Mouse (Mus musculus) CH12.LX (cell line): ENCODE measurements at regions not wholly inside any gene's neighbourhood (a gene's known extent, or its start where the extent isn't known, plus 50 kb on each side); places are given as distances from the start of the nearest gene placed in this dataset.

Source experiments
- DNase-seq: peaks from one replicate; pipeline ENCODE4 v3.0.0-alpha.2; 2013; ENCODE audit errors: extremely low read depth
- H3K27ac ChIP-seq: 2 replicates; pipeline ENCODE4 v1.5.1; 2012; ENCODE audit warnings: low read depth, mild to moderate bottlenecking, control low read depth, moderate library complexity; ENCODE audit not compliant: insufficient read depth
- H3K27me3 ChIP-seq: replicated peaks from 2 replicates; pipeline ENCODE3; 2012; ENCODE audit warnings: inconsistent platforms
- H3K36me3 ChIP-seq, 2 experiments: replicated peaks in 1 of 2; 2 replicates each; pipeline versions ENCODE3 to v1.6.1; 2012; ENCODE audit warnings: inconsistent platforms in 1 of 2, low read length in 1 of 2, mild to moderate bottlenecking in 1 of 2, mixed read lengths in 1 of 2, moderate library complexity in 1 of 2; ENCODE audit not compliant: control insufficient read depth in 1 of 2, insufficient read depth in 1 of 2
- H3K4me1 ChIP-seq, 2 experiments: 2 replicates each; pipeline ENCODE4 v1.6.1; 2012; ENCODE audit warnings: inconsistent platforms in 1 of 2, moderate library complexity in 1 of 2; ENCODE audit not compliant: insufficient read depth in 2 of 2, control insufficient read depth in 1 of 2
- H3K4me2 ChIP-seq: 2 replicates; pipeline ENCODE4 v1.6.1; 2012; ENCODE audit warnings: low read depth, mild to moderate bottlenecking, control low read depth; ENCODE audit not compliant: poor library complexity, insufficient read depth, severe bottlenecking
- H3K4me3 ChIP-seq, 3 experiments: fragments of 150-350 bp in 1 of 3; sonication (generic) in 1 of 3; replicated peaks in 1 of 3; 2 replicates each; pipeline versions ENCODE3 to v1.5.1; 2011 to 2012; ENCODE audit warnings: low read depth in 2 of 3, low read length in 2 of 3, mild to moderate bottlenecking in 2 of 3, moderate library complexity in 2 of 3, control low read depth in 1 of 3, improper control_type of control experiment in 1 of 3, inconsistent platforms in 1 of 3, mixed read lengths in 1 of 3; ENCODE audit not compliant: poor library complexity in 1 of 3
- H3K79me2 ChIP-seq: replicated peaks from 2 replicates; pipeline ENCODE4 v1.6.1; 2012; ENCODE audit warnings: mild to moderate bottlenecking, moderate library complexity; ENCODE audit not compliant: control insufficient read depth, poor library complexity, insufficient read depth, severe bottlenecking; ENCODE audit errors: extremely low read depth
- H3K9ac ChIP-seq: 2 replicates; pipeline ENCODE4 v1.6.1; 2012; ENCODE audit warnings: low read depth, mild to moderate bottlenecking, control low read depth, moderate library complexity; ENCODE audit not compliant: insufficient read depth
- H3K9me3 ChIP-seq: replicated peaks from 2 replicates; pipeline ENCODE3; 2012; ENCODE audit warnings: low read length, inconsistent platforms, mixed read lengths
- CHD1 ChIP-seq: IDR thresholded peaks from 2 replicates; pipeline ENCODE4 v1.6.1; 2012; ENCODE audit warnings: low read depth, low read length, improper control_type of control experiment, inconsistent platforms
- CHD2 ChIP-seq: IDR thresholded peaks from 2 replicates; pipeline ENCODE4 v1.6.1; 2011; ENCODE audit warnings: low read length, improper control_type of control experiment
- CTCF ChIP-seq, 2 experiments: IDR thresholded peaks in 1 of 2; conservative IDR thresholded peaks in 1 of 2; 2 replicates each; pipeline ENCODE4 v1.5.1; 2011 to 2012; ENCODE audit warnings: low read depth in 2 of 2, low read length in 2 of 2, improper control_type of control experiment in 1 of 2, inconsistent platforms in 1 of 2, mild to moderate bottlenecking in 1 of 2, moderate library complexity in 1 of 2
- EP300 ChIP-seq: IDR thresholded peaks from 2 replicates; pipeline ENCODE4 v1.6.1; 2011; ENCODE audit warnings: low read length, improper control_type of control experiment
- ETS1 ChIP-seq: conservative IDR thresholded peaks from 2 replicates; pipeline ENCODE4 v1.6.1; 2012; ENCODE audit warnings: low read depth, mild to moderate bottlenecking, inconsistent platforms, low read length, improper control_type of control experiment, moderate library complexity
- GABPA ChIP-seq: IDR thresholded peaks from 2 replicates; pipeline ENCODE4 v1.6.1; 2012; ENCODE audit warnings: low read depth, low read length, improper control_type of control experiment, inconsistent platforms; ENCODE audit not compliant: insufficient replicate concordance
- MAFK ChIP-seq: IDR thresholded peaks from 2 replicates; pipeline ENCODE4 v1.6.1; 2011; ENCODE audit warnings: low read length, improper control_type of control experiment; ENCODE audit not compliant: insufficient replicate concordance
- MAX ChIP-seq: IDR thresholded peaks from 2 replicates; pipeline ENCODE4 v1.6.1; 2011; ENCODE audit warnings: low read length, improper control_type of control experiment
- MEF2A ChIP-seq: IDR thresholded peaks from 2 replicates; pipeline ENCODE4 v1.6.1; 2014; ENCODE audit warnings: low read depth, mild to moderate bottlenecking, inconsistent platforms, low read length, improper control_type of control experiment, borderline replicate concordance
- PAX5 ChIP-seq: IDR thresholded peaks from 2 replicates; pipeline ENCODE4 v1.6.1; 2012; ENCODE audit warnings: low read length, inconsistent platforms, mixed read lengths
- POLR2AphosphoS2 ChIP-seq: IDR thresholded peaks from 2 replicates; pipeline ENCODE4 v1.6.1; 2011; ENCODE audit warnings: low read depth, low read length, improper control_type of control experiment
- RAD21 ChIP-seq: IDR thresholded peaks from 2 replicates; pipeline ENCODE4 v1.6.1; 2011; ENCODE audit warnings: low read depth, mild to moderate bottlenecking, low read length, improper control_type of control experiment, moderate library complexity
- RCOR1 ChIP-seq: conservative IDR thresholded peaks from 2 replicates; pipeline ENCODE4 v1.6.1; 2012; ENCODE audit warnings: low read depth, mild to moderate bottlenecking, inconsistent platforms, low read length, improper control_type of control experiment
- SMC3 ChIP-seq: IDR thresholded peaks from 2 replicates; pipeline ENCODE4 v1.6.1; 2011; ENCODE audit warnings: low read depth, low read length, improper control_type of control experiment
- TBP ChIP-seq: conservative IDR thresholded peaks from 2 replicates; pipeline ENCODE4 v1.6.1; 2011; ENCODE audit warnings: low read depth, low read length, improper control_type of control experiment
- USF2 ChIP-seq: conservative IDR thresholded peaks from 2 replicates; pipeline ENCODE4 v1.6.1; 2011; ENCODE audit warnings: low read depth, low read length, improper control_type of control experiment
- dilution Hi-C: fragments of 300-500 bp; cut with MboI; formaldehyde crosslinking; loops from 2 replicates; pipeline ENCODE4 v1.14.3; 2020; ENCODE audit warnings: low sequenced_read_pairs; ENCODE audit not compliant: extremely low pct_unique_long_range_greater_than_20kb, extremely low pct_ligation_motif_present
- in situ Hi-C: fragments of 300-500 bp; cut with MboI; formaldehyde crosslinking; loops from 3 replicates; pipeline ENCODE4 v1.14.3; 2019; ENCODE audit warnings: low sequenced_read_pairs, low pct_ligation_motif_present, low pct_unique_long_range_greater_than_20kb, mixed read lengths

DNA sequence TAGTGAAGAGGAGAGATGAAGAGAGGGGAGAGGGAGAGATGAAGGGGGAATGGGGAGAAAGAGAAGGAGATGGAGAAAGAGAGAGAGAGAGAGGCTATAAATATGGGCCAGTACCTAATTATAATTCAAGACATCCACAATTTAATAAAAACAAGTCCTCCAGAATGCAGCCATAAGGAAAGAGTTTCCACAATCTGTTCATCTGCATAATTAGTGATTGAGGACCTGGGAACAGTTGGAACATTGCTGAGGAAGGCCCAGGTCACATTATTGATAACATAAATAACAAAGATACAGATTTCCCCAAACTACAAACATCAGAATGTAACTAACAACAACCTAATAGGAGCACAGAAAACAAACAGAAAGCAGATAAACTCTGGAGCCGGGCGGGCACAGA is 483.0 kb upstream of the Mpdz start:
- in situ Hi-C loops = no loop called here

DNA sequence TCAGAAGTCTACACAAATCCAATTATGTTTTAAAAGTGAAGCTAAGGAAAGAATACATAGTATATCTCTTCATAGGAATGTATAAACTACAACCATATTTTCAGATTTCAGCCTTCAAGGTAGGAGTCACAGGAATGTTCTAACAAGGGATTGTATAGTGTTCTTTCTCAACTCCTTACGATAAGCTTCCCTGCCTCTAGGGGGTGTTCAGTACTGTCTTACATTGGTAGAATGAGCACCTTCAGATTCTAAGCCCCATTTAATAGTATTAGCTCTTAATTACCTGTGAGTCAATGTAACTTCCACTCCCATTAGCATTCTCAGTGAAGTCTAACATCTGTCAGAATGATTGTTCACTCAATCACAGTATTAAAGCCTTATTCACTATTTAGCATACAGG is 481.5 kb upstream of the Mpdz start:
- no peaks in the 10 kb centered on the region for H3K36me3 ChIP-seq
- dilution Hi-C loops (no loop called here), in situ Hi-C loops (no loop called here)
- H3K79me2 ChIP-seq = no peaks in the 10 kb centered on the region
- no peak overlapping the region for H3K27ac ChIP-seq
- DNase-seq = peak; percentile 6
- TF ChIP-seq EP300 = no peak
- TF ChIP-seq CHD1 = no peak
- no peak for TF ChIP-seq PAX5
- no peak for TF ChIP-seq USF2
- TF ChIP-seq RCOR1 = no peak
- TF ChIP-seq ETS1 = no peak
- peak; percentile 63 for TF ChIP-seq RAD21
- TF ChIP-seq POLR2AphosphoS2 = no peak
- TF ChIP-seq MAFK = no peak
- no peak for TF ChIP-seq TBP
- TF ChIP-seq GABPA = no peak
- TF ChIP-seq CHD2 = no peak
- peak in 1 of 2 experiments; percentile 53; a peak in 2 of 4 replicates for TF ChIP-seq CTCF (conservative IDR thresholded peaks at IDR 0.05 in 1 of 2, IDR thresholded peaks at IDR 0.05 in 1 of 2; ENCODE audit: low read depth in 2 of 2, low read length in 2 of 2)
- peak; percentile 38 for TF ChIP-seq SMC3
- TF ChIP-seq MAX = no peak
- no peak for TF ChIP-seq MEF2A
- no peak overlapping the region; the same call in 1 of the 2 replicates for H3K4me2 ChIP-seq
- H3K4me1 ChIP-seq = peaks cover 15 to 39% of the 10 kb centered on the region in 2 experiments
- no peak overlapping the region for H3K4me3 ChIP-seq
- no peak overlapping the region for H3K9ac ChIP-seq
- H3K9me3 ChIP-seq = no peaks in the 10 kb centered on the region
- H3K27me3 ChIP-seq = no peaks in the 10 kb centered on the region

More for the DNA sequence above, 483.0 kb upstream of the Mpdz start:
- no peak overlapping the region for H3K9ac ChIP-seq
- H3K9me3 ChIP-seq = no peaks in the 10 kb centered on the region
- H3K27ac ChIP-seq = no peak overlapping the region
- TF ChIP-seq MAFK (no peak), POLR2AphosphoS2 (no peak)
- no peaks in the 10 kb centered on the region for H3K79me2 ChIP-seq
- no peaks in the 10 kb centered on the region for H3K36me3 ChIP-seq
- no peak for DNase-seq
- no peak overlapping the region for H3K4me3 ChIP-seq
- no peaks in the 10 kb centered on the region for H3K27me3 ChIP-seq
- H3K4me1 ChIP-seq = peaks cover 17 to 40% of the 10 kb centered on the region in 2 experiments
- dilution Hi-C loops = no loop called here
- 0 out of 2 replicates have a peak overlapping the region, but pooled peaks have one; percentile 2 for H3K4me2 ChIP-seq
